8 mouse cellular contexts compared by ENCODE assay signal in the genomic region with DNA sequence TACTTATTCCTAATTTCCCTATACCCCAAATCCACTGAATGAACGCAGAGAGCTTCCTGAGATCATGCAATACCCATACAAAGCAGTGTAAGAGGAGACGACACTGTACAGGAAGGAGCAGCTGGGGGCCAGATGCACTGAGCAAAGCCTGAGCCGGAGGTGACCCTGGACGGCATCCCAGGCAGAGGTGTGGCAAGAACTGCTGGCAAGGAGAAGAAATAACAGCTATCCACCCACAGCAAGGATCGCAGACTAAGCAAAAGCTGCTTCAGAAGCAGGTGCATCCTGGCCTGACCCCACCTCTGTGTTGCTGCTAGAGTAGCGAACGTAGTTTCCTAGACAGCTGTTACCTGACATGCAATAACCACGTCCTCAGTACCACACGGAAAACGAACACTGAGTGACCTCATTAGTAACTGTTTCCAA. TPM values are rescaled to one million over a fixed set of nuclear protein-coding genes. Genes with fewer than 3 reads are reported as not detected.
DNase-seq lines count a peak whose midpoint lies in the region; ATAC-seq lines count a peak whose summit lies in the region.

No protein-coding gene starts in this region.

- no peak for ATAC-seq in frontal cortex, adult (ENCODE audit: low TSS enrichment)

- DNase-seq in ovary, postnatal 36 days (ENCODE audit: low spot score), result peak; percentile 37
- DNase-seq in ovary, postnatal 14 days (ENCODE audit: low spot score), result no peak
- peak; percentile 57 to 70 for DNase-seq in gastrocnemius, adult 8-10 months (ENCODE audit: low spot score in 2 of 2)
- peak; percentile 67 to 68 for DNase-seq in kidney, postnatal 36 days
- DNase-seq in thymus, postnatal 4 days, result peak; percentile 63
- DNase-seq in cerebellum, postnatal 4 days (ENCODE audit: low spot score in 2 of 2), result no peak
- no peak for DNase-seq in right cerebral cortex, postnatal 36 days (ENCODE audit: low spot score in 2 of 2)

RNA-seq across cellular contexts. Expression of a gene that starts 39.1 kb away (rescaled TPM):
- total RNA-seq in gastrocnemius, adult 8-10 months (2022), result 10 to 100 TPM; 11.2 to 18.5 (median 15.2) TPM

RNA-seq across cellular contexts. Expression of a gene that starts 39.4 kb away (rescaled TPM):
- under 1 TPM in 1 of 4 experiments, not detected in 3; 0.46 TPM for total RNA-seq in gastrocnemius, adult 8-10 months (2022)

RNA-seq across cellular contexts. Expression of a gene that starts 54.9 kb away (rescaled TPM):
- total RNA-seq in gastrocnemius, adult 8-10 months (2022), result 1 to 10 TPM; 4.1 to 8.0 (median 6.0) TPM

Comparison
In these comparisons a context has a peak if more than half of its experiments do, and no peak if none do; other contexts are left out.
1. DNase-seq: peak in ovary, postnatal 36 days (single experiment), gastrocnemius, adult 8-10 months (2 of 2), kidney, postnatal 36 days (2 of 2) and thymus, postnatal 4 days (single experiment); none in ovary, postnatal 14 days (single experiment), cerebellum, postnatal 4 days (0 of 2) and right cerebral cortex, postnatal 36 days (0 of 2).